Comparison of ENCODE assay signal across 12 mouse cellular contexts in the genomic region with DNA sequence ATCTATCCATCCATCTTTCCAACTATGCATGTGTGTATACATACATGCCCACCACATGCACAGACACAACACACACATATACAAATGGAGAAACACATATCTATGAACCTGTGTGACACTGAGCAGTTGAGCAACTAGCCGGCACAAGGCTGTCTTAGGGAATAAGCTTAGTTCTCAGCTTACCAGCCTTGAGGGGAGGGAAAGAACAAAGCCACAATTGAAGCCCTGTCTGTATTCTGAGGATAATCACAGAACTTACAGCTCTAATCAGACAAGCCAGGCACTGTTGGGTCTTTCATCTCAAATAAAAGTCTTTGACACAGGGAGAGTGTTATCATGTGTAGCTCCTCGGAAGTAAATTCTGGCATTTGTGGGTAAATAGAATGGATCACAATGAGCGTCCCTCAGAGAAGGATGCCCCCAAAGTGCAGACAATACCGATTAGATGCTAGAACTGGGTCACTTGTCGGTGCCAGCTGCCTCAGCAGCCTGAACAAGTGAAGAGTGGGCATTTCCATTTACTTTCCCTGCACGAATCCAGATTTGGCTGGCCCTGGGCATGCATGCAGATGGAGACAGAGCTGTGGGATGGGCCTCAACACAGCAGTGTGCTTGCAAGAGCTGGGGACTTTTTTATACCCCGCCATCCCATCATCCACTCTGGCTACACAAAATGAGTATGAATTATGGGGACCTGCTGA.
DNase-seq lines count a peak whose midpoint lies in the region; ATAC-seq and TF ChIP-seq lines count a peak whose summit lies in the region.
"Had no signal": no experiment of that assay in that cellular context is flagged by ENCODE, and none has a peak within 500 bp of the region (broad histone marks: within the 10 kb centered on the region; RNA-seq: fewer than 3 reads in every experiment).

No protein-coding gene starts in this region.

- whole genome bisulfite sequencing in cerebellum, adult 2 months, result 46% methylated on average over 7 of the region's 7 CpGs
- 17% methylated on average over 7 of the region's 7 CpGs for WGBS in forebrain, embryonic 14.5 days
- WGBS in neural tube, embryonic 14.5 days, result 38% methylated on average over 7 of the region's 7 CpGs

- H3K36me3 ChIP-seq in forebrain, embryonic 14.5 days (ENCODE audit: control insufficient read depth, insufficient read depth, low read length), result no peaks in the 10 kb centered on the region
- no peaks in the 10 kb centered on the region for H3K36me3 ChIP-seq in neural tube, embryonic 14.5 days (ENCODE audit: control insufficient read depth, insufficient read depth, low read length)
- H3K36me3 ChIP-seq: G1E had no signal

- intact Hi-C loops in heart, postnatal 14 days (cut with DNase I), result no loop called here

- no peak overlapping the region for H3K27ac ChIP-seq in cerebellum, adult 2 months (ENCODE audit: insufficient read depth, low read length)
- H3K27ac ChIP-seq in forebrain, embryonic 14.5 days (ENCODE audit: low read depth, low read length), result peak overlapping the region; percentile 74
- H3K27ac ChIP-seq in neural tube, embryonic 14.5 days (ENCODE audit: low read depth, low read length), result no peak overlapping the region
- H3K27ac ChIP-seq: heart, adult 2 months had no signal

- no peak overlapping the region for H3K9ac ChIP-seq in forebrain, embryonic 14.5 days (ENCODE audit: low read length)
- no peak overlapping the region for H3K9ac ChIP-seq in neural tube, embryonic 14.5 days (replicated peaks; ENCODE audit: low read depth, low read length)

- no peak for TF ChIP-seq CTCF in cerebellum, adult 2 months (IDR thresholded peaks at IDR 0.05; ENCODE audit: borderline replicate concordance, insufficient read depth, low read depth, low read length)

- peak; percentile 94 for ATAC-seq in forebrain, embryonic 14.5 days
- ATAC-seq in neural tube, embryonic 14.5 days (ENCODE audit: low read depth), result peak; percentile 76

- no peak overlapping the region for H3K4me3 ChIP-seq in cerebellum, adult 2 months (replicated peaks; ENCODE audit: insufficient read depth, low read depth, low read length)
- H3K4me3 ChIP-seq in forebrain, embryonic 14.5 days (ENCODE audit: low read depth, low read length), result no peak overlapping the region
- H3K4me3 ChIP-seq in neural tube, embryonic 14.5 days (ENCODE audit: low read depth, low read length), result no peak overlapping the region
- H3K4me3 ChIP-seq: heart, adult 2 months; megakaryocyte, embryonic 14.5 days had no signal

- no peaks in the 10 kb centered on the region for H3K9me3 ChIP-seq in forebrain, embryonic 14.5 days (replicated peaks; ENCODE audit: control insufficient read depth, low read length)
- no peaks in the 10 kb centered on the region for H3K9me3 ChIP-seq in neural tube, embryonic 14.5 days (ENCODE audit: control insufficient read depth, low read length)

- TF ChIP-seq POLR2A in cerebellum, adult 2 months (IDR thresholded peaks at IDR 0.05; ENCODE audit: borderline replicate concordance, insufficient read depth, low read length), result no peak

- no peaks in the 10 kb centered on the region for H3K27me3 ChIP-seq in cerebellum, adult 2 months (ENCODE audit: control insufficient read depth, insufficient read depth, low read length)
- H3K27me3 ChIP-seq in forebrain, embryonic 14.5 days (replicated peaks; ENCODE audit: control insufficient read depth, insufficient read depth, low read length), result no peaks in the 10 kb centered on the region
- H3K27me3 ChIP-seq in neural tube, embryonic 14.5 days (ENCODE audit: control insufficient read depth, insufficient read depth, low read length), result no peaks in the 10 kb centered on the region
- H3K27me3 ChIP-seq: megakaryocyte, embryonic 14.5 days had no signal

- no peak overlapping the region for H3K4me2 ChIP-seq in forebrain, embryonic 14.5 days (ENCODE audit: low read length)
- H3K4me2 ChIP-seq in neural tube, embryonic 14.5 days (ENCODE audit: low read depth, low read length), result no peak overlapping the region

- peak; percentile 50 to 70 for DNase-seq in cerebellum, adult 2 months
- peak; percentile 83 for DNase-seq in forebrain, embryonic 14.5 days (ENCODE audit: low spot score)
- DNase-seq in layer of hippocampus, postnatal 10 days (ENCODE audit: low spot score in 2 of 2), result peak; percentile 66 to 72
- no peak for DNase-seq in heart, postnatal 14 days
- DNase-seq in lung, postnatal 25 days (ENCODE audit: low spot score), result no peak
- no peak for DNase-seq in adrenal gland, adult 8-10 months
- DNase-seq in T-cell, adult 2 months (ENCODE audit: low spot score), result no peak
- DNase-seq: heart, adult 2 months; kidney, postnatal 36 days had no signal

- no peaks in the 10 kb centered on the region for H3K4me1 ChIP-seq in cerebellum, adult 2 months (ENCODE audit: control insufficient read depth, insufficient read depth, low read length)
- peaks cover 15% of the 10 kb centered on the region; the same call in 1 of the 2 replicates for H3K4me1 ChIP-seq in forebrain, embryonic 14.5 days (ENCODE audit: control insufficient read depth, insufficient read depth, low read length)
- no peaks in the 10 kb centered on the region for H3K4me1 ChIP-seq in neural tube, embryonic 14.5 days (ENCODE audit: control insufficient read depth, insufficient read depth, low read length)
- H3K4me1 ChIP-seq: megakaryocyte, embryonic 14.5 days had no signal

Comparison
In these comparisons a context has a peak if more than half of its experiments do, and no peak if none do; other contexts are left out.
1. DNase-seq: peak in cerebellum, adult 2 months (2 of 2), forebrain, embryonic 14.5 days (single experiment) and layer of hippocampus, postnatal 10 days (2 of 2); none in heart, postnatal 14 days (0 of 2), lung, postnatal 25 days (single experiment), adrenal gland, adult 8-10 months (single experiment) and T-cell, adult 2 months (single experiment).